Mouse (Mus musculus): ENCODE measurements around the gene F830045P16Rik.
"Not testable (repeated sequence)": the region's sequence is repeated elsewhere in the genome, so short reads cannot be mapped to it uniquely, and the experiment has no call there.

- not testable (repeated sequence) for TF ChIP-seq POLR2A (IDR thresholded peaks at IDR 0.05; ENCODE audit: low read depth, low read length); CTCF (IDR thresholded peaks at IDR 0.05; ENCODE audit: borderline replicate concordance, insufficient read depth, low read length)
These were observed 97.6 kb downstream of the F830045P16Rik start for GRCm38 (mm10) chr2:129438772-129439171.
